Mouse (Mus musculus) hindbrain, embryonic 12.5 days (tissue): ENCODE results near the gene Nmt1. TPM values are rescaled to one million over a fixed set of nuclear protein-coding genes. Genes with fewer than 3 reads are reported as not detected.

Source experiments
- ATAC-seq: fragments of 200-750 bp; cut with Nextera tagmentation; 2 replicates; pipeline ENCODE4 v1.8.0; 2017; ENCODE audit warnings: moderate TSS enrichment; ENCODE audit not compliant: low FRiP score
- H3K27ac ChIP-seq: fragments of 300-500 bp; sonication (generic); 2 replicates; pipeline ENCODE4 v1.5.1; 2016; ENCODE audit warnings: mild to moderate bottlenecking
- H3K27me3 ChIP-seq: fragments of 300-500 bp; sonication (generic); 2 replicates; pipeline ENCODE4 v1.6.1; 2016; ENCODE audit warnings: mild to moderate bottlenecking
- H3K36me3 ChIP-seq: fragments of 300-500 bp; sonication (generic); 2 replicates; pipeline ENCODE4 v1.6.1; 2016; ENCODE audit warnings: mild to moderate bottlenecking
- H3K4me1 ChIP-seq: fragments of 300-500 bp; sonication (generic); 2 replicates; pipeline ENCODE4 v1.6.1; 2016
- H3K4me2 ChIP-seq: fragments of 300-500 bp; sonication (generic); replicated peaks from 2 replicates; pipeline ENCODE4 v1.6.1; 2016; ENCODE audit warnings: mild to moderate bottlenecking
- H3K4me3 ChIP-seq: fragments of 300-500 bp; sonication (generic); 2 replicates; pipeline ENCODE4 v1.5.1; 2016; ENCODE audit warnings: mild to moderate bottlenecking
- H3K9ac ChIP-seq: fragments of 300-500 bp; sonication (generic); 2 replicates; pipeline ENCODE4 v1.6.1; 2016; ENCODE audit warnings: mild to moderate bottlenecking, moderate library complexity
- H3K9me3 ChIP-seq: fragments of 300-500 bp; sonication (generic); replicated peaks from 2 replicates; pipeline ENCODE4 v1.6.1; 2016; ENCODE audit warnings: mild to moderate bottlenecking
- WGBS: fragments of 180-500 bp; shearing (Covaris S2); methylation state at CpG from one replicate; pipeline ENCODE4 v1.1.7; 2016; 5-methylcytosine and 5-hydroxymethylcytosine counted together
- polyA plus RNA-seq: library from polyadenylated mRNA; unstranded; fragments of >200 nt; fragmentation: Nextera tagmentation; extraction: Ambion mirVana; gene quantifications from 2 replicates; pipeline ENCODE4 v1.2.1, GENCODE M21; 2016

Gene Nmt1
- polyA plus RNA-seq, 1 experiment from 2014 or later = 40.3 TPM

DNA sequence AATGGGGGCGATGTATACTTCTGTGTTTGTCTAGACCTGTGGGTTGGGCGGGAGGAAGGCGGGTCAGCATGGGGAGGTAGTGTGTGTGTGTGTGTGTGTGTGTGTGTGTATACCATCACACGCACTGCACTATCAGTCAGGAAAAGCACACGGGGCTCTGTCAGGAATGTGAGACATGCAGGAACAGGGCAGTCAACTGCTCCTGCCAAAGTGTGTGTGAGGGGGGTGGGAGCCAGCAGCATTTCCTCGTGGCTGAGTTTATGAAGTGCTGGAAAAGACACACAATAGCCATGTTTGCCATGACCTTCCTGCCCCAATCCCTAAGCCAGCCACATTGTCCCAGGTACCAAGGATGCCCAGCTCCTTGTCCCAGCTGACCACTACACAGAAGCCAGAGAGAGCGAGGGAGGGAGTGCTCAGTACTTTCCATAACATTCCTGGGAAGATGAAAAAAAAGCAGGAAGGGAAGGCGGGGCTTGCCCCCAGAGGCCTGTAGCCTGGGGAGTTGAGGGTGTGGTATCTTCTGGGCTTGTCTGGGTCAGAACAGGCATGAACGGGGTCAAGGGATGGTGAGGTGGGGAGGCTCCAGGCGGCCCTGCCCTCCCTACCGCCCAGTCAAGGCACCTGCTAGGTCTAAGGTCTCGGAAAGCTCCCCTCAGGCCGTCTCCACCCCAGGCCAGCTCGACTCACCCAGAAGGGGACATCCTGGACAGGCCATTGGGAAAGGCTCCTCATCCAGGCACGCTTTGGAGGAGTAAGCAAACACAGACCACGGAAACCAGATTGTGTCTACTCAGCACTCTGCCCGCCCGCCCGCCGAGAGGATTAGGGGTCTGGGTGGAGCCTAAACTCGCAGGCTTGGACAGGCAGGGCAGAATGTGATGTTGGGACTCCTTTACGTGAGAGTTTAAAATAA is 69.2 kb downstream of the Nmt1 start:
- Histone ChIP-seq H3K36me3 (no peaks in the 10 kb centered on the region), H3K9me3 (no peaks in the 10 kb centered on the region), H3K4me1 (peaks cover 15% of the 10 kb centered on the region), H3K4me2 (no peak overlapping the region), H3K9ac (0 out of 2 replicates have a peak overlapping the region, but pooled peaks have one; percentile 8), H3K4me3 (no peak overlapping the region), H3K27me3 (peaks cover 59% of the 10 kb centered on the region), H3K27ac (no peak overlapping the region)
- no peak for ATAC-seq
- 29% methylated on average over 22 of the region's 22 CpGs for WGBS

DNA sequence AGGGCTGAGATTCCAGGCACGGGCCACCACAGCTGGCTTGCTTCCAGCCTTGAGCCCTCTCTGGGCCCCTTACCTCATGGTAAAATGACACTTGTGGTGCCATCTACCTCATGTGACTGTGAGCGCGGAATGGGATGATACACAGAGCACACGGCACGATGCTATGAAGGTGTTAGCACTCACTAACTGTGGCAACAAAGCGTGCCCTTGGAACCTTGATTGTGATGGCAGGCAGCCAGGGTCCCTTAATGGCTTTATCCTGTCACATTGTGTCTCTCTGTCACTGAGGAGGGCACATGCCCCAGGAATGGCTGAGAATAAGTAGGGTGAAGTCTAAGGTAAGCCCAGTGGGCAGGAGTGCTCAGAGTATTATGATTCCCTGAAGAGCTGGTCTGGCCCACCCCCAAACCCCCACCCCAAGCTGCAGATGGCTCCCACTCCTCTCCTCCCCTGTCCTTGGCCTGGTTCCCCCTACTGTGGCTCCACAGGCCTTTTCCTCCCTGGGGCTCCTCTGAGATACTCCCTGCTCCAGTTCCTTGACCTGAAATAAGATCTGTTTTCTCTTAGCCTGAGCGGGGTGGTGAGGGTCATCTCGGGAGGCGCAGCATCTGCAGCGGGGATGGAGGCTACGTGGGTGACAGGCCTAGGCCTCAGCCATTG is 70.7 kb downstream of the Nmt1 start:
- Histone ChIP-seq H3K27ac (no peak overlapping the region), H3K4me1 (peaks cover 24% of the 10 kb centered on the region), H3K27me3 (peaks cover 67% of the 10 kb centered on the region), H3K4me3 (no peak overlapping the region), H3K36me3 (no peaks in the 10 kb centered on the region), H3K4me2 (no peak overlapping the region), H3K9me3 (no peaks in the 10 kb centered on the region), H3K9ac (no peak overlapping the region)
- WGBS = 65% methylated on average over 11 of the region's 11 CpGs
- no peak for ATAC-seq

DNA sequence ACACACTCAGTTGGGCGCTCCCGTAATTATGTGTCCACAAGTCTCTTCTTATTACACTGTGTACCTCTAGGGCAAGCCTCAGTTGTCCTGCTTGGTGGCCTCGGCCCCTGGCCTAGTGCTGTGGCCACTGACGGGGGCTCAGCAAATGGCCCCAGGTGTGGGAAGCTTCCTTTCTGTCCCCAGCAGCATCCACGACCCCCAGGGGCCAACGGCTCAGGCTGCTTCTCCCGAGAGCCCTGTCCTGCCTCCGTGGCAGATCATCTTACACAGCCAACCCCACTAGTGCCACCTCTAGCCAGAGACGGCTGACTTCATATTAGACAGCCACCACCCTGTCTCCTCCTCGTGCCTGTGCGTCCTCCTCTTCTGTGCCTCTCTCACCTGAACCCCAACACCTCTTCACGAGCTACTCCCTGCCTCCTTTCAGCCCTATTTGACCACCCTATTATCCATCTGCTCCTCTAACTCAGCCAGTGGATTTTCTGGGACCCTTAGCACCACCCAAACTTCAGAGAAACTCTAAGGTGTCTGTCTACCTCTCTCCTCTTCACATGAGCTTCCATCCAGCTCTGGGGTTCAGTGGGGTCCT is 71.5 kb downstream of the Nmt1 start:
- Histone ChIP-seq H3K27ac (no peak overlapping the region), H3K27me3 (peaks cover 72% of the 10 kb centered on the region), H3K9ac (no peak overlapping the region), H3K4me3 (no peak overlapping the region), H3K4me1 (peaks cover 24% of the 10 kb centered on the region), H3K36me3 (no peaks in the 10 kb centered on the region), H3K9me3 (no peaks in the 10 kb centered on the region), H3K4me2 (no peak overlapping the region)
- 56% methylated on average over 12 of the region's 12 CpGs for WGBS
- ATAC-seq = no peak

DNA sequence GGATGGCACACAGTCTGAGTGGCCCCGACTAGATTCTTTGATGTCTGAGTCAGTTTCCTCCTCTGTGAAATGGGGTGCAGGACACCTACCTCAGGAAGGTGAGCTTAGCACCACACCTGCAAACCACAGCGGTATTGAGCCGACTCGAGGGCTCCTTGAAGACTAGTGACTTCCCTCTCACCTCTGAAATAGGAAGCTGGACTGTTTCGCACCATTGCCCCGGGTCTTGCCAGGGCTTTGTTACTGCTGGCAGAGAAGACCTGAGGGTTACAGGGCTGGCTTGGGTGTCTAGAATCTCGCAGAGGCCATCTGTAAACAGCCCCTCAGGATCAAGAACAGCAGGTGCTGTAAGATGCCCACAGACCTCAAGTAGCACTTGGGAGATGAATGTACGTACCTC is 72.4 kb downstream of the Nmt1 start:
- no peaks in the 10 kb centered on the region for H3K9me3 ChIP-seq
- H3K4me3 ChIP-seq = no peak overlapping the region
- H3K27ac ChIP-seq = no peak overlapping the region
- no peak overlapping the region for H3K4me2 ChIP-seq
- no peak for ATAC-seq
- H3K4me1 ChIP-seq = peaks cover 24% of the 10 kb centered on the region
- H3K27me3 ChIP-seq = peaks cover 73% of the 10 kb centered on the region
- 71% methylated on average over 8 of the region's 8 CpGs for WGBS
- H3K36me3 ChIP-seq = no peaks in the 10 kb centered on the region
- no peak overlapping the region for H3K9ac ChIP-seq

DNA sequence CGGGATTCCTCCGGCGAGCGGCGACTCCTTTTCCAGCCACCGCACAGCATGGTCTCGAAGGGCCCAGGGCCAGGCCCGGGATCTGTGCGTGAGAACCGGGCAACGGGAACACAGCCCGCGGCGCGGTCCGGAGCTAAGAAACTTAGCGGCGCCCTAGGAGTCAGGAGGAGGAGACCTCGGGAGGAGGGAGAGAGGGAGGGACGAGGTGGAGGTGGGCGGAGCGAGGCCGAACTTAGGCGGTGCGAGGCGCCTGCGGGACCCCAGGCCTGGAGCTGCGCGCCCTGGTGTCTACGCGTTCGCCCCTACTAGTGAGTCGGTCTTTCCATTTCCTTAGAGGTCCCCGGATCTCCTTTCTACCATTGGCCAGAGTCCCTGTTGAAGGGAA is 73.5 kb downstream of the Nmt1 start, which contains the start of the genes Plcd3 and Acbd4:
TSS of gene Plcd3 (minus strand) at position 178 of the 385 bp plus-strand sequence.
TSS of gene Acbd4 (plus strand) at position 202 of the 385 bp plus-strand sequence.
- ATAC-seq = peak; percentile 30; the same call in 1 of the 2 replicates
- Histone ChIP-seq H3K9me3 (no peaks in the 10 kb centered on the region), H3K4me1 (peaks cover 24% of the 10 kb centered on the region), H3K4me3 (peak within 1 kb of the TSS; percentile 40), H3K4me2 (peak within 1 kb of the TSS; percentile 75), H3K27me3 (peaks cover 68% of the 10 kb centered on the region), H3K9ac (peak within 1 kb of the TSS; percentile 57), H3K36me3 (no peaks in the 10 kb centered on the region), H3K27ac (no peak within 1 kb of the TSS)
- WGBS = under 1% methylated on average over 34 of the region's 34 CpGs

DNA sequence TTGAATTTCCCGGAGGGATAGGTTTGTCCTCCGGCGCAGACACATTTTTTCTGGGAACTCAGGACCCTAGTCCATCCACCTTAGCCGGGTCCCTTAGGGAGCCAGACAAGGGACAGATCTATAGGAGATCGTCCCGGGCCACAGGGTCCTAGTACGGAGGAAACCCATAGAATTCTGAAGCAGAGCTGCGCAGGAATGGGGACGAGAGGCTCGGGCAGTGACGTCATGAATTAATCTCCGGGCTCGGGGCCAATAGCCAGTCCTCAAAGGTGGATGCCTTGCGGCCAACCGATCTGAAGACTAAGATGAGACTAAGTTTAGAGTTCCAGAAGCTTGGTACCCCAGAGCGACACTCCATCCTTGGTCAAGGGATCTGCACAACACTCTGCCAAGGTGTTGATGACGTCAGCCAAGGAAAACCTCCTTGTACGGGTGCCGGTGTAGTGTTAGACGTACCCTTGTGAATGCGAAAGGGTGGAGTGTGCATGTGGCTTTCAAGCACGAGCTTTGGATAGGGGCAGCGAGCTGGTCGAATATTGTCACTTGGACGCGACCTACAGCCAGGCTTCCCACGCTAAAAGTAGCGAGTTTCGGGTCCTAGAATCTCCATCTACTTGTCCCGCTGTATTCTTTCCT is 74.0 kb downstream of the Nmt1 start:
- H3K4me3 ChIP-seq = peak overlapping the region; percentile 40
- no peaks in the 10 kb centered on the region for H3K9me3 ChIP-seq
- WGBS = 4% methylated on average over 30 of the region's 30 CpGs
- H3K27me3 ChIP-seq = peaks cover 63% of the 10 kb centered on the region
- H3K4me2 ChIP-seq = peak overlapping the region; percentile 75
- no peak overlapping the region for H3K27ac ChIP-seq
- H3K9ac ChIP-seq = peak overlapping the region; percentile 57
- peaks cover 24% of the 10 kb centered on the region for H3K4me1 ChIP-seq
- ATAC-seq = 0 out of 2 replicates have a peak, but pooled peaks have one; percentile 32
- no peaks in the 10 kb centered on the region for H3K36me3 ChIP-seq

DNA sequence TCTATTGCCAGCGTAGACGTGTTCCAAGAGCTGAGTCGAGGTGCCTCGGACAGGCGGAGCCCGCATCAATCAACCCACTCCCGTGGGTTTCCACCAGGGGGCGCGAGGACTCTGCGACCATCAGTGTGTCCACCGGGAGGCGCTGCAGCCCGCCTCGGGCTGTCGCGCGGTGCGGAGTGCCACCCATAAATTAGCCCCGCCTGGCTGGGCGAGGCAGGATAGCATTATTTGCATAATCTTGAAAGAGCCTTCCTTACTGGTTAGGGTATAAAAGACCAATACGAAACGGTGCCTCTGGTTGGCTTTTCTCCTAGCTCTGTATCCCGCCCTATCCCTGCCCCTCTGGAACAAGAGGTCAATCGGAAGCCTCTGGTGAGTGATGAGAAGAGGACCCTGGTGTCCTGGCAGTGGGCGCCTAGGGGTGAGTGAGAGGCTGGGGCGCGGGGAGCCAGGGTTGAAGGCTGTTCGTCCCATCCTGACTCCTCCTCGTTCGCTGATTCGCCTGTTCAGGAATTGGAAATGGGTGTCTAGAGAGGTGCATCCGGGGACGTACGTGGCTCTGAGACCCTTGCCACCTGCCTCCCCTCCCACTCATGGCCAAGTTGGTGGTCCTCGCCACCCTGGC is 74.8 kb downstream of the Nmt1 start:
- H3K4me3 ChIP-seq = peak overlapping the region; percentile 40
- H3K4me1 ChIP-seq = peaks cover 24% of the 10 kb centered on the region
- ATAC-seq = peak; percentile 86
- no peaks in the 10 kb centered on the region for H3K36me3 ChIP-seq
- WGBS = 1% methylated on average over 35 of the region's 35 CpGs
- H3K9ac ChIP-seq = 0 out of 2 replicates have a peak overlapping the region, but pooled peaks have one; percentile 20
- H3K9me3 ChIP-seq = no peaks in the 10 kb centered on the region
- peak overlapping the region; percentile 75 for H3K4me2 ChIP-seq
- no peak overlapping the region for H3K27ac ChIP-seq
- peaks cover 56% of the 10 kb centered on the region for H3K27me3 ChIP-seq

DNA sequence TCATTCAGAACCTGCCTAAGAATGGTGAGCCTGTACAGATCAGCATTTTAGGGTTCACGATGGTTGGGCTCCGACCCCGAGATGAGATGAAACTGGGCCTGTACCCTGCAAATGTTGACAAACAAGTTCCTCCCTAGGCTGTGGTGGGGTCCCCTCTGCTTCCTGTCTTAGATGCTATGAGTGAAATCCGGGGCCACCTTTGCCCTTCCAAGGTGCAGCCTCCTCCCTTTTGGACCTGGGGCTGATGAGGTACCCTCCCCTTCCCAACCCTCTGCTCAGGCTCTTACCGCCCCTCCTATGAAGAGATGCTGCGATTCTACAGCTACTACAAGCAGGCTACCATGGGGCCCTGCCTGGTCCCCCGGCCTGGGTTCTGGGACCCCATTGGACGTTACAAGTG is 75.6 kb downstream of the Nmt1 start:
- H3K9me3 ChIP-seq = no peaks in the 10 kb centered on the region
- 59% methylated on average over 8 of the region's 8 CpGs for WGBS
- H3K9ac ChIP-seq = no peak overlapping the region
- ATAC-seq = no peak
- no peaks in the 10 kb centered on the region for H3K36me3 ChIP-seq
- H3K27me3 ChIP-seq = peaks cover 50% of the 10 kb centered on the region
- H3K4me1 ChIP-seq = peaks cover 24% of the 10 kb centered on the region
- H3K27ac ChIP-seq = no peak overlapping the region
- peak overlapping the region; percentile 75; the same call in 1 of the 2 replicates for H3K4me2 ChIP-seq
- H3K4me3 ChIP-seq = peak overlapping the region; percentile 40; the same call in 1 of the 2 replicates

DNA sequence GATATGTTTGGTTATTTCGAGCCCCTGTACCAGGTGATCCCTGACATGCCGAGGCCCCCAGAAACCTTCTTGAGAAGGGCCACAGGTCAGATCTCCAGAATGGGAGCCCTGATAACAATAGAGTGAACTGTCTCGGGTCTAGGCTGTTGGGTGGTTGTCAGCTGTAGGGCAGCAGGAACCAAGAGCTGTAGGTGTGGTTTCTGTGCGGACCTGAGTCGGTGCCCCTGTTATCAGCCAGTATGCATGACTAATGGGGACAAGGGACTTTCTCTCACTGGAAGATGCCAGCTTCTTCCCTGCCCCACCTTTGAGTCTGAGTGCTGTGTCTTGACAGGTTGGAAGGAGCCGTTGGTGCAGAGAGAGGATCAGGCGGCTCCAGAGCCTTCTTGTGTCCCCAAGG is 76.5 kb downstream of the Nmt1 start:
- no peak for ATAC-seq
- peaks cover 42% of the 10 kb centered on the region for H3K27me3 ChIP-seq
- 84% methylated on average over 7 of the region's 7 CpGs for WGBS

DNA sequence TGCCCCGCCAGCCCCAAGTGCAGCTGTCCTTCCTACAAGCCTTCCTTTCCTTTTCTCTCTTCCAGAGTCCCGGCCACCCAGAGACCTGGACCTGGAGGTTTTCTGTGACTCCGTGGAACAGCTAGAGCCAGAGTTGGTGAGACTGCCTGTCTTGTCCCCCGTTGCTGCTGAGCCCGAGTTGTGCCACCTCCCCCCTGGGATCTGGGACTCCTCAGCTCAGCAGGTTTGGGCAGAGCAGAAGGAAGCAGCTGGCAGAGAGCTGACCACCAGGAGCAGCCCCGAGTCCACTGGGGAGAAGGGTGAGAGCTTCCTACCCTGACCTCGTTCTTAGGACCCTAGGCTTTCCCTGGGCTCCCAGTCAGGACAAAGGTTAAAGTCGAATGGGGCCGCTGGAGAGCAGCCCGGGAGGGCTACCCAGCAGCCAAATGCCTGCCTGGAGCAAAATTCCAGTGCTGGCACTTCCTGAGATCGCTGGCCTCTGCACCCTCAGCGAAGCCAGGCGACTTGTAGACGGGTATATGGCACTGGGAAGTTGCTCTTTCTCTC is 77.3 kb downstream of the Nmt1 start:
- no peak overlapping the region for H3K4me2 ChIP-seq
- H3K27ac ChIP-seq = no peak overlapping the region
- H3K4me1 ChIP-seq = peaks cover 24% of the 10 kb centered on the region
- H3K4me3 ChIP-seq = no peak overlapping the region
- no peaks in the 10 kb centered on the region for H3K36me3 ChIP-seq
- 51% methylated on average over 14 of the region's 14 CpGs for WGBS
- H3K9ac ChIP-seq = no peak overlapping the region
- H3K27me3 ChIP-seq = peaks cover 34% of the 10 kb centered on the region
- no peak for ATAC-seq
- H3K9me3 ChIP-seq = no peaks in the 10 kb centered on the region

More for the DNA sequence above, 76.5 kb downstream of the Nmt1 start:
- H3K4me2 ChIP-seq = no peak overlapping the region
- H3K27ac ChIP-seq = no peak overlapping the region
- H3K4me1 ChIP-seq = peaks cover 24% of the 10 kb centered on the region
- no peaks in the 10 kb centered on the region for H3K9me3 ChIP-seq
- H3K9ac ChIP-seq = no peak overlapping the region
- H3K36me3 ChIP-seq = no peaks in the 10 kb centered on the region
- no peak overlapping the region for H3K4me3 ChIP-seq

DNA sequence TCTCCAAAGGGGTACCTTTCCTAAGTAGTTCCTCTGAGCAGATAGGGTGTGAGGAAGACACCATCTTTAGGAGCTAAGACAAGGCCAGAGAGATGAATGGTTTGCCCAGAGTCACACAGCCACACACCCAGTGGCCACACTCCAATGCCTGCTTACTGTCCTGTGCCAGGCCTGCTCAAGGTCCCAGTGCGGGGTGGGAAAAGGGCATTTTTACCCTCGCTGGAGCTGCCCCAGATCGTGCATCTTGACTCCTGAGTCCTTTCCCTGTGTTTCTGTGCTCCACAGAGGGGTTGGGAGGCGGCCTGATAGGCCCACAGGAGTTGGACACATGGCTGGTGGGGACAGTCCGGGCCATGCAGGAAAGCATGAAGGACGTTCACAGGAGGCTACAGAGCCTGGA is 77.8 kb downstream of the Nmt1 start:
- Histone ChIP-seq H3K9me3 (no peaks in the 10 kb centered on the region), H3K36me3 (no peaks in the 10 kb centered on the region), H3K4me2 (no peak overlapping the region), H3K27me3 (peaks cover 32% of the 10 kb centered on the region), H3K4me3 (no peak overlapping the region), H3K4me1 (peaks cover 23% of the 10 kb centered on the region), H3K27ac (no peak overlapping the region), H3K9ac (no peak overlapping the region)
- ATAC-seq = no peak
- 82% methylated on average over 6 of the region's 6 CpGs for WGBS
